Mouse (Mus musculus) heart, embryonic 15.5 days (tissue): ENCODE measurements at regions not wholly inside any gene's neighbourhood (a gene's known extent, or its start where the extent isn't known, plus 50 kb on each side); places are given as distances from the start of the nearest gene placed in this dataset.

Experiments used
- ATAC-seq: fragments of 200-750 bp; cut with Nextera tagmentation; replicated peaks from 2 replicates; pipeline ENCODE4 v1.8.0; 2017; ENCODE audit warnings: low read depth, moderate TSS enrichment; ENCODE audit not compliant: insufficient number of reproducible peaks, insufficient read depth, low FRiP score
- H3K27ac ChIP-seq: fragments of 300-500 bp; sonication (generic); 2 replicates; pipeline ENCODE4 v1.5.1; 2015; ENCODE audit warnings: mild to moderate bottlenecking, inconsistent platforms
- H3K27me3 ChIP-seq: fragments of 300-500 bp; sonication (generic); 2 replicates; pipeline ENCODE4 v1.6.1; 2015; ENCODE audit warnings: inconsistent platforms
- H3K36me3 ChIP-seq: fragments of 300-500 bp; sonication (generic); 2 replicates; pipeline ENCODE4 v1.6.1; 2015; ENCODE audit warnings: mild to moderate bottlenecking, inconsistent platforms
- H3K4me1 ChIP-seq: fragments of 300-500 bp; sonication (generic); replicated peaks from 2 replicates; pipeline ENCODE4 v1.6.1; 2015; ENCODE audit warnings: inconsistent platforms
- H3K4me2 ChIP-seq: fragments of 300-500 bp; sonication (generic); 2 replicates; pipeline ENCODE4 v1.6.1; 2015; ENCODE audit warnings: inconsistent platforms, mild to moderate bottlenecking, moderate library complexity
- H3K4me3 ChIP-seq: fragments of 300-500 bp; sonication (generic); 2 replicates; pipeline ENCODE4 v1.5.1; 2015; ENCODE audit warnings: mild to moderate bottlenecking, inconsistent platforms
- H3K9ac ChIP-seq: fragments of 300-500 bp; sonication (generic); 2 replicates; pipeline ENCODE4 v1.6.1; 2015; ENCODE audit warnings: mild to moderate bottlenecking, inconsistent platforms
- H3K9me3 ChIP-seq: fragments of 300-500 bp; sonication (generic); replicated peaks from 2 replicates; pipeline ENCODE4 v1.6.1; 2016; ENCODE audit warnings: inconsistent platforms
- WGBS: fragments of 180-500 bp; shearing (Covaris S2); methylation state at CpG from one replicate; pipeline ENCODE4 v1.1.7; 2015; ENCODE audit warnings: mixed read lengths; 5-methylcytosine and 5-hydroxymethylcytosine counted together

- peak; percentile 75 for ATAC-seq
- Histone ChIP-seq H3K4me2 (0 out of 2 replicates have a peak overlapping the region, but pooled peaks have one; percentile 2), H3K9ac (no peak overlapping the region), H3K9me3 (no peaks in the 10 kb centered on the region), H3K4me1 (peaks cover 5% of the 10 kb centered on the region; the same call in 1 of the 2 replicates), H3K27ac (peak overlapping the region; percentile 35), H3K36me3 (no peaks in the 10 kb centered on the region), H3K27me3 (no peaks in the 10 kb centered on the region), H3K4me3 (no peak overlapping the region)
- WGBS = 15% methylated on average over 8 of the region's 8 CpGs
Observed at GRCm38 (mm10) chr10:118569424-118569823, 128.6 kb downstream of the Ifng start.

GRCm38 (mm10) chr10:118573247-118573646 lies 132.4 kb downstream of the Ifng start:
- Histone ChIP-seq H3K9ac (no peak overlapping the region), H3K9me3 (no peaks in the 10 kb centered on the region; the same call in 1 of the 2 replicates), H3K4me1 (peaks cover 5% of the 10 kb centered on the region; the same call in 1 of the 2 replicates), H3K4me2 (no peak overlapping the region), H3K4me3 (no peak overlapping the region), H3K27ac (no peak overlapping the region), H3K27me3 (no peaks in the 10 kb centered on the region), H3K36me3 (no peaks in the 10 kb centered on the region)
- ATAC-seq = no peak
- WGBS = 66% methylated on average over 3 of the region's 3 CpGs

- Histone ChIP-seq H3K9ac (no peak overlapping the region), H3K36me3 (no peaks in the 10 kb centered on the region), H3K4me2 (no peak overlapping the region), H3K4me1 (no peaks in the 10 kb centered on the region), H3K27ac (no peak overlapping the region), H3K9me3 (no peaks in the 10 kb centered on the region; the same call in 1 of the 2 replicates), H3K4me3 (no peak overlapping the region), H3K27me3 (no peaks in the 10 kb centered on the region)
- no peak for ATAC-seq
- 81% methylated on average over 7 of the region's 7 CpGs for WGBS
Observed at GRCm38 (mm10) chr10:118575570-118575969, 134.7 kb downstream of the Ifng start.

- Histone ChIP-seq H3K27ac (no peak overlapping the region), H3K27me3 (no peaks in the 10 kb centered on the region), H3K4me3 (no peak overlapping the region), H3K4me1 (no peaks in the 10 kb centered on the region), H3K9me3 (no peaks in the 10 kb centered on the region; the same call in 1 of the 2 replicates), H3K9ac (no peak overlapping the region), H3K36me3 (no peaks in the 10 kb centered on the region), H3K4me2 (no peak overlapping the region)
- 56% methylated on average over 2 of the region's 2 CpGs for WGBS
- ATAC-seq = no peak
Observed at GRCm38 (mm10) chr10:118581376-118581775, 140.5 kb downstream of the Ifng start.

GRCm38 (mm10) chr10:118585821-118586220 lies 145.0 kb downstream of the Ifng start:
- Histone ChIP-seq H3K9me3 (no peaks in the 10 kb centered on the region), H3K4me3 (no peak overlapping the region), H3K4me2 (no peak overlapping the region), H3K4me1 (no peaks in the 10 kb centered on the region), H3K36me3 (no peaks in the 10 kb centered on the region), H3K27ac (no peak overlapping the region), H3K27me3 (no peaks in the 10 kb centered on the region), H3K9ac (no peak overlapping the region)
- ATAC-seq = no peak
- WGBS = 81% methylated on average over 4 of the region's 4 CpGs

- Histone ChIP-seq H3K9me3 (no peaks in the 10 kb centered on the region), H3K36me3 (no peaks in the 10 kb centered on the region), H3K4me1 (no peaks in the 10 kb centered on the region), H3K4me3 (no peak overlapping the region), H3K27me3 (no peaks in the 10 kb centered on the region), H3K27ac (no peak overlapping the region), H3K4me2 (no peak overlapping the region), H3K9ac (no peak overlapping the region)
- 44% methylated on average over 8 of the region's 8 CpGs for WGBS
- ATAC-seq = no peak
Observed at GRCm38 (mm10) chr10:118588198-118588597, 147.4 kb downstream of the Ifng start.

- no peak overlapping the region for H3K4me3 ChIP-seq
- ATAC-seq = no peak
- no peaks in the 10 kb centered on the region for H3K27me3 ChIP-seq
- no peak overlapping the region for H3K27ac ChIP-seq
- no peak overlapping the region for H3K4me2 ChIP-seq
- no peaks in the 10 kb centered on the region for H3K36me3 ChIP-seq
- no peaks in the 10 kb centered on the region for H3K9me3 ChIP-seq
- no peak overlapping the region for H3K9ac ChIP-seq
- H3K4me1 ChIP-seq = peaks cover 12% of the 10 kb centered on the region
- WGBS = 37% methylated on average over 16 of the region's 16 CpGs
Observed at GRCm38 (mm10) chr10:118592648-118593368, 152.0 kb downstream of the Ifng start.

- Histone ChIP-seq H3K27ac (peak overlapping the region; percentile 43), H3K4me3 (no peak overlapping the region), H3K4me2 (peak overlapping the region; percentile 28), H3K4me1 (peaks cover 12% of the 10 kb centered on the region), H3K36me3 (no peaks in the 10 kb centered on the region), H3K9me3 (no peaks in the 10 kb centered on the region), H3K27me3 (no peaks in the 10 kb centered on the region), H3K9ac (no peak overlapping the region)
- WGBS = 19% methylated on average over 8 of the region's 8 CpGs
- ATAC-seq = no peak; the same call in 1 of the 2 replicates
Observed at GRCm38 (mm10) chr10:118596206-118596605, 155.4 kb downstream of the Ifng start.

- no peaks in the 10 kb centered on the region for H3K9me3 ChIP-seq
- no peaks in the 10 kb centered on the region for H3K36me3 ChIP-seq
- peaks cover 15% of the 10 kb centered on the region for H3K4me1 ChIP-seq
- no peak overlapping the region for H3K4me3 ChIP-seq
- ATAC-seq = no peak
- H3K27ac ChIP-seq = no peak overlapping the region
- no peak overlapping the region for H3K4me2 ChIP-seq
- H3K9ac ChIP-seq = no peak overlapping the region
- WGBS = 88% methylated on average over 4 of the region's 4 CpGs
- H3K27me3 ChIP-seq = no peaks in the 10 kb centered on the region
Observed at GRCm38 (mm10) chr10:118598497-118598896, 157.7 kb downstream of the Ifng start.

- ATAC-seq = no peak
- H3K4me3 ChIP-seq = no peak overlapping the region
- H3K4me2 ChIP-seq = no peak overlapping the region
- H3K36me3 ChIP-seq = no peaks in the 10 kb centered on the region
- peaks cover 15% of the 10 kb centered on the region for H3K4me1 ChIP-seq
- H3K9me3 ChIP-seq = no peaks in the 10 kb centered on the region
- H3K27ac ChIP-seq = no peak overlapping the region
- no peaks in the 10 kb centered on the region for H3K27me3 ChIP-seq
- no peak overlapping the region for H3K9ac ChIP-seq
- WGBS = 74% methylated on average over 5 of the region's 5 CpGs
Observed at GRCm38 (mm10) chr10:118599197-118599596, 158.4 kb downstream of the Ifng start.

- Histone ChIP-seq H3K9me3 (no peaks in the 10 kb centered on the region), H3K36me3 (no peaks in the 10 kb centered on the region), H3K4me3 (no peak overlapping the region), H3K4me1 (peaks cover 15% of the 10 kb centered on the region), H3K9ac (no peak overlapping the region), H3K4me2 (no peak overlapping the region), H3K27me3 (no peaks in the 10 kb centered on the region), H3K27ac (no peak overlapping the region)
- ATAC-seq = no peak
- WGBS = 74% methylated on average over 4 of the region's 4 CpGs
Observed at GRCm38 (mm10) chr10:118599610-118600009, 158.8 kb downstream of the Ifng start.

- 20% methylated on average over 4 of the region's 4 CpGs for WGBS
- H3K4me3 ChIP-seq = no peak overlapping the region
- H3K9ac ChIP-seq = no peak overlapping the region
- no peaks in the 10 kb centered on the region for H3K9me3 ChIP-seq
- H3K36me3 ChIP-seq = no peaks in the 10 kb centered on the region
- H3K4me2 ChIP-seq = no peak overlapping the region
- 0 out of 2 replicates have a peak, but pooled peaks cover 3% of the 10 kb centered on the region for H3K4me1 ChIP-seq
- no peak overlapping the region for H3K27ac ChIP-seq
- ATAC-seq = no peak
- no peaks in the 10 kb centered on the region for H3K27me3 ChIP-seq
Observed at GRCm38 (mm10) chr10:118602922-118603321, 162.1 kb downstream of the Ifng start.
